Mouse (Mus musculus) stomach, postnatal 0 days (tissue): ENCODE measurements around the gene Gapvd1. TPM values are rescaled to one million over a fixed set of nuclear protein-coding genes. Genes with fewer than 3 reads are reported as not detected.

Experiments
- ATAC-seq: fragments of 200-750 bp; cut with Nextera tagmentation; 2 replicates; pipeline ENCODE4 v1.8.0; 2017; ENCODE audit not compliant: low FRiP score, low TSS enrichment
- DNase-seq: peaks from one replicate; pipeline ENCODE4 v3.0.0-alpha.2; 2016; ENCODE audit warnings: low spot score
- H3K27ac ChIP-seq: fragments of 300-500 bp; sonication (generic); replicated peaks from 2 replicates; pipeline ENCODE4 v1.5.1; 2014; ENCODE audit warnings: mild to moderate bottlenecking, control low read depth
- H3K27me3 ChIP-seq: fragments of 300-500 bp; sonication (generic); 2 replicates; pipeline ENCODE4 v1.6.1; 2014; ENCODE audit warnings: low read length; ENCODE audit not compliant: control insufficient read depth, insufficient read depth
- H3K36me3 ChIP-seq: fragments of 300-500 bp; sonication (generic); 2 replicates; pipeline ENCODE4 v1.6.1; 2014; ENCODE audit warnings: low read length, mixed read lengths; ENCODE audit not compliant: control insufficient read depth, insufficient read depth
- H3K4me1 ChIP-seq: fragments of 300-500 bp; sonication (generic); replicated peaks from 2 replicates; pipeline ENCODE4 v1.6.1; 2014; ENCODE audit warnings: antibody characterized with exemption; ENCODE audit not compliant: control insufficient read depth, insufficient read depth
- H3K4me2 ChIP-seq: fragments of 300-500 bp; sonication (generic); replicated peaks from 2 replicates; pipeline ENCODE4 v1.6.1; 2014; ENCODE audit warnings: low read depth, mild to moderate bottlenecking, control low read depth, moderate library complexity
- H3K4me3 ChIP-seq: fragments of 300-500 bp; sonication (generic); 2 replicates; pipeline ENCODE4 v1.5.1; 2014; ENCODE audit warnings: low read depth, low read length, control low read depth
- H3K9ac ChIP-seq: fragments of 300-500 bp; sonication (generic); 2 replicates; pipeline ENCODE4 v1.6.1; 2014; ENCODE audit warnings: mild to moderate bottlenecking, low read length, control low read depth, mixed read lengths
- H3K9me3 ChIP-seq: fragments of 300-500 bp; sonication (generic); 2 replicates; pipeline ENCODE4 v1.6.1; 2016; ENCODE audit warnings: low read length; ENCODE audit not compliant: control insufficient read depth
- CTCF ChIP-seq: IDR thresholded peaks from 2 replicates; pipeline ENCODE4 v1.5.1; 2016; ENCODE audit warnings: antibody characterized with exemption, low read depth, mild to moderate bottlenecking, moderate library complexity
- EP300 ChIP-seq: optimal IDR thresholded peaks from 2 replicates; pipeline ENCODE3; 2016; ENCODE audit warnings: antibody characterized with exemption
- WGBS: fragments of 180-500 bp; shearing (Covaris S2); extraction: QIAGEN DNeasy Blood & Tissue Kit; methylation state at CpG from one replicate; pipeline ENCODE4 v1.1.7; 2014; 5-methylcytosine and 5-hydroxymethylcytosine counted together
- polyA plus RNA-seq: library from polyadenylated mRNA; unstranded; fragments of >200 nt; fragmentation: Nextera tagmentation; extraction: Ambion mirVana; gene quantifications from 2 replicates; pipeline ENCODE4 v1.2.1, GENCODE M21; 2015

The Gapvd1 gene
- polyA plus RNA-seq, 1 experiment from 2014 or later: 40.9 TPM

- 39% methylated on average over 8 of the region's 8 CpGs for WGBS
- Histone ChIP-seq H3K4me3 (no peak overlapping the region), H3K9ac (no peak overlapping the region), H3K4me2 (no peak overlapping the region), H3K4me1 (no peaks in the 10 kb centered on the region), H3K9me3 (no peaks in the 10 kb centered on the region), H3K27ac (no peak overlapping the region), H3K36me3 (no peaks in the 10 kb centered on the region), H3K27me3 (no peaks in the 10 kb centered on the region)
- ATAC-seq (no peak), DNase-seq (no peak)
- TF ChIP-seq EP300 (no peak), CTCF (no peak)
Observed at GRCm38 (mm10) chr2:34669203-34669746, 85.8 kb downstream of the Gapvd1 start.

GRCm38 (mm10) chr2:34668440-34669191 is 86.4 kb downstream of the Gapvd1 start:
- H3K4me2 ChIP-seq: 0 out of 2 replicates have a peak overlapping the region, but pooled peaks have one; percentile 1

GRCm38 (mm10) chr2:34667820-34668219 is 87.2 kb downstream of the Gapvd1 start:
- TF ChIP-seq EP300 (no peak), CTCF (no peak)
- Histone ChIP-seq H3K9ac (no peak overlapping the region), H3K4me2 (no peak overlapping the region), H3K27me3 (no peaks in the 10 kb centered on the region), H3K36me3 (no peaks in the 10 kb centered on the region), H3K27ac (no peak overlapping the region), H3K9me3 (no peaks in the 10 kb centered on the region), H3K4me1 (no peaks in the 10 kb centered on the region), H3K4me3 (no peak overlapping the region)
- ATAC-seq (no peak), DNase-seq (no peak)
- 56% methylated on average over 10 of the region's 10 CpGs for WGBS

More at GRCm38 (mm10) chr2:34668440-34669191, 86.4 kb downstream of the Gapvd1 start:
- Histone ChIP-seq H3K27me3 (no peaks in the 10 kb centered on the region), H3K9ac (no peak overlapping the region), H3K4me3 (no peak overlapping the region), H3K4me1 (no peaks in the 10 kb centered on the region), H3K9me3 (no peaks in the 10 kb centered on the region), H3K27ac (no peak overlapping the region), H3K36me3 (no peaks in the 10 kb centered on the region)
- ATAC-seq: peak; percentile 13; the same call in 1 of the 2 replicates
- TF ChIP-seq EP300 (no peak), CTCF (no peak)
- peak; percentile 31 for DNase-seq
- 28% methylated on average over 17 of the region's 17 CpGs for WGBS

- H3K4me2 ChIP-seq: no peak overlapping the region
- no peaks in the 10 kb centered on the region for H3K9me3 ChIP-seq
- H3K27me3 ChIP-seq: no peaks in the 10 kb centered on the region
- TF ChIP-seq CTCF: no peak
- TF ChIP-seq EP300: no peak
- H3K36me3 ChIP-seq: no peaks in the 10 kb centered on the region
- no peaks in the 10 kb centered on the region for H3K4me1 ChIP-seq
- no peak overlapping the region for H3K9ac ChIP-seq
- 72% methylated on average over 11 of the region's 11 CpGs for WGBS
- no peak for DNase-seq
- no peak for ATAC-seq
- H3K4me3 ChIP-seq: no peak overlapping the region
- H3K27ac ChIP-seq: no peak overlapping the region
Observed at GRCm38 (mm10) chr2:34647410-34647809, 107.6 kb downstream of the Gapvd1 start.

GRCm38 (mm10) chr2:34646541-34646865 is 108.5 kb downstream of the Gapvd1 start:
- DNase-seq: no peak
- no peak overlapping the region for H3K27ac ChIP-seq
- no peaks in the 10 kb centered on the region for H3K27me3 ChIP-seq
- 8% methylated on average over 5 of the region's 5 CpGs for WGBS
- TF ChIP-seq CTCF: no peak
- no peak for TF ChIP-seq EP300
- H3K4me3 ChIP-seq: peak overlapping the region; percentile 51
- H3K9ac ChIP-seq: no peak overlapping the region
- H3K4me2 ChIP-seq: peak overlapping the region; percentile 75
- H3K36me3 ChIP-seq: no peaks in the 10 kb centered on the region
- H3K9me3 ChIP-seq: no peaks in the 10 kb centered on the region
- no peaks in the 10 kb centered on the region for H3K4me1 ChIP-seq
- no peak for ATAC-seq

- TF ChIP-seq EP300 (no peak), CTCF (no peak)
- Histone ChIP-seq H3K27me3 (no peaks in the 10 kb centered on the region), H3K36me3 (no peaks in the 10 kb centered on the region), H3K4me1 (no peaks in the 10 kb centered on the region), H3K4me3 (peak overlapping the region; percentile 51), H3K27ac (no peak overlapping the region), H3K4me2 (peak overlapping the region; percentile 75), H3K9ac (peak overlapping the region; percentile 53), H3K9me3 (no peaks in the 10 kb centered on the region)
- ATAC-seq (peak; percentile 95), DNase-seq (peak; percentile 94)
- WGBS: 10% methylated on average over 21 of the region's 21 CpGs
Observed at GRCm38 (mm10) chr2:34645851-34646540, 109.0 kb downstream of the Gapvd1 start.
